Mouse (Mus musculus) liver, postnatal 0 days (tissue): ENCODE data around the gene Plekhg6. TPM values are rescaled to one million over a fixed set of nuclear protein-coding genes. Genes with fewer than 3 reads are reported as not detected.
A peak's percentile ranks its signal among the peaks of the same experiment; 100 is the strongest.

ENCODE experiments used
- ATAC-seq: fragments of 200-750 bp; cut with Nextera tagmentation; 2 replicates; pipeline ENCODE4 v1.8.0; 2017; ENCODE audit warnings: mild to moderate bottlenecking, moderate library complexity
- DNase-seq: peaks from one replicate; pipeline ENCODE4 v3.0.0-alpha.2; 2016
- H3K27ac ChIP-seq: fragments of 300-500 bp; sonication (generic); 2 replicates; pipeline ENCODE4 v1.5.1; 2014; ENCODE audit warnings: antibody characterized with exemption, moderate library complexity, mild to moderate bottlenecking, low read depth
- H3K27me3 ChIP-seq: fragments of 300-500 bp; sonication (generic); 2 replicates; pipeline ENCODE4 v1.6.1; 2014; ENCODE audit warnings: low read length, control low read depth, mixed read lengths; ENCODE audit not compliant: insufficient read depth
- H3K36me3 ChIP-seq: fragments of 300-500 bp; sonication (generic); replicated peaks from 2 replicates; pipeline ENCODE4 v1.6.1; 2014; ENCODE audit warnings: mild to moderate bottlenecking, control low read depth, low read length, moderate library complexity, mixed read lengths; ENCODE audit not compliant: insufficient read depth
- H3K4me1 ChIP-seq: fragments of 300-500 bp; sonication (generic); 2 replicates; pipeline ENCODE4 v1.6.1; 2014; ENCODE audit warnings: antibody characterized with exemption, mild to moderate bottlenecking, control low read depth; ENCODE audit not compliant: insufficient read depth
- H3K4me2 ChIP-seq: fragments of 300-500 bp; sonication (generic); 2 replicates; pipeline ENCODE4 v1.6.1; 2014; ENCODE audit warnings: low read depth, mild to moderate bottlenecking, low read length, moderate library complexity, mixed read lengths
- H3K4me3 ChIP-seq: fragments of 300-500 bp; sonication (generic); 2 replicates; pipeline ENCODE4 v1.5.1; 2014; ENCODE audit warnings: low read depth, low read length
- H3K9ac ChIP-seq: fragments of 300-500 bp; sonication (generic); replicated peaks from 2 replicates; pipeline ENCODE4 v1.6.1; 2014; ENCODE audit warnings: mild to moderate bottlenecking, moderate library complexity
- H3K9me3 ChIP-seq: fragments of 300-500 bp; sonication (generic); 2 replicates; pipeline ENCODE4 v1.6.1; 2016; ENCODE audit warnings: mild to moderate bottlenecking, control low read depth, low read length, mixed read lengths
- CTCF ChIP-seq: sonication (generic); IDR thresholded peaks from 2 replicates; pipeline ENCODE4 v1.5.1; 2016; ENCODE audit warnings: antibody characterized with exemption, low read depth
- EP300 ChIP-seq: IDR thresholded peaks from 2 replicates; pipeline ENCODE4 v1.6.1; 2016; ENCODE audit warnings: antibody characterized with exemption, low read depth, mild to moderate bottlenecking
- WGBS: fragments of 180-500 bp; shearing (Covaris S2); extraction: QIAGEN DNeasy Blood & Tissue Kit; methylation state at CpG from one replicate; pipeline ENCODE4 v1.1.7; 2014; ENCODE audit not compliant: insufficient replicate concordance; 5-methylcytosine and 5-hydroxymethylcytosine counted together
- polyA plus RNA-seq: library from polyadenylated mRNA; unstranded; fragments of >200 nt; fragmentation: Nextera tagmentation; extraction: Ambion mirVana; gene quantifications from 2 replicates; pipeline ENCODE4 v1.2.1, GENCODE M21; 2015

Plekhg6 gene
- polyA plus RNA-seq, 1 experiment from 2014 or later: 1.2 TPM

GRCm38 (mm10) chr6:125328243-125328642, 52.4 kb downstream of the Plekhg6 start:
- Histone ChIP-seq H3K9ac (no peak overlapping the region), H3K9me3 (no peaks in the 10 kb centered on the region), H3K4me3 (no peak overlapping the region), H3K4me1 (peaks cover 6% of the 10 kb centered on the region; the same call in 1 of the 2 replicates), H3K36me3 (no peaks in the 10 kb centered on the region), H3K27me3 (no peaks in the 10 kb centered on the region), H3K27ac (no peak overlapping the region), H3K4me2 (no peak overlapping the region)
- 69% methylated on average over 5 of the region's 5 CpGs for WGBS
- ATAC-seq: no peak
- TF ChIP-seq CTCF: peak; percentile 71
- TF ChIP-seq EP300: no peak
- DNase-seq: peak; percentile 53

DNA sequence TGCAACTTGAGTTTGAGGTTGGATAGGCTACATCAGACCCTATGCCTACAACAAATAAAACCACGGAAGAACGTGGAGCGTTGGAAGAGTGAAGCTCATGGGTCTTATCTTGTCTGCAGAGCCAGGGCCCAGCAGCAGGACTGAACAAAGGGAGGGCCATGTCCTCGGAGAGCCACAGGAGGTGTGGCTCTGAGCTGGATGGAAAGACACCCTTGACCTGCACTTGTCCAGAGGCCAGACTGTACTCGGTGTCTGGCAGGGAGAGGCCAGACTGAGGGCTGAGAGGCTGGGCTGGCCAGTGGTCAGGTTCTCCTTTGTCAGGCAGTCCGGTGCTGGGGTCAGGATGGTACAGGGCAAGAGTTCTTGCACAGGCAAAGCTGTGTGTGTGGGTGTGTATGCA, 55.3 kb downstream of the Plekhg6 start:
- H3K27ac ChIP-seq: no peak overlapping the region
- peaks cover 8% of the 10 kb centered on the region; the same call in 1 of the 2 replicates for H3K4me1 ChIP-seq
- no peaks in the 10 kb centered on the region for H3K9me3 ChIP-seq
- ATAC-seq (0 out of 2 replicates have a peak, but pooled peaks have one; percentile 13), DNase-seq (no peak)
- H3K9ac ChIP-seq: no peak overlapping the region
- no peak overlapping the region for H3K4me3 ChIP-seq
- H3K4me2 ChIP-seq: no peak overlapping the region
- H3K27me3 ChIP-seq: peaks cover 19% of the 10 kb centered on the region
- WGBS: 41% methylated on average over 6 of the region's 6 CpGs
- H3K36me3 ChIP-seq: no peaks in the 10 kb centered on the region
- TF ChIP-seq EP300: no peak
- TF ChIP-seq CTCF: no peak

DNA sequence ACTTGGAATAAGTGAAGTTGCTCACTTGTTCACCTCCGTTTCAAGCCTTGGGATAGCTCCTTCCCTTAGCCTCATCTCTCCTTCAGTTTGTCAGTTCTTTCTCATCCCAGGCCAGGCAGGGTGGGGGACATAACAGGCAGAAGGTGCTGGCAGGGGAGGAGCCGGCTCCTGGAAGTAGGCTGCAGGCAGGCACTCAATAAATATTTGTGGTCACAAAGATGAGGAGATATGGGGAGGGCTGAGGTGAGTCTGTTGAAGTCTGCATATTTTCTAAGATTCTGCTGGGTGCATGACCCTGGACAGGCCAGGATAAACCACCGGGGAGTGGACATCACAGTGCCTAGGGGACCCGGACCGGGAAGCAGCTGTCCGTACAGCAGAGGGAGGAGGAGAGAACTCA, 57.0 kb downstream of the Plekhg6 start:
- Histone ChIP-seq H3K27me3 (peaks cover 19% of the 10 kb centered on the region), H3K4me3 (no peak overlapping the region), H3K9ac (no peak overlapping the region), H3K36me3 (no peaks in the 10 kb centered on the region), H3K27ac (no peak overlapping the region), H3K4me2 (no peak overlapping the region), H3K4me1 (peaks cover 8% of the 10 kb centered on the region; the same call in 1 of the 2 replicates), H3K9me3 (no peaks in the 10 kb centered on the region)
- WGBS: 56% methylated on average over 6 of the region's 6 CpGs
- TF ChIP-seq EP300: no peak
- no peak for TF ChIP-seq CTCF
- no peak for DNase-seq
- ATAC-seq: no peak

DNA sequence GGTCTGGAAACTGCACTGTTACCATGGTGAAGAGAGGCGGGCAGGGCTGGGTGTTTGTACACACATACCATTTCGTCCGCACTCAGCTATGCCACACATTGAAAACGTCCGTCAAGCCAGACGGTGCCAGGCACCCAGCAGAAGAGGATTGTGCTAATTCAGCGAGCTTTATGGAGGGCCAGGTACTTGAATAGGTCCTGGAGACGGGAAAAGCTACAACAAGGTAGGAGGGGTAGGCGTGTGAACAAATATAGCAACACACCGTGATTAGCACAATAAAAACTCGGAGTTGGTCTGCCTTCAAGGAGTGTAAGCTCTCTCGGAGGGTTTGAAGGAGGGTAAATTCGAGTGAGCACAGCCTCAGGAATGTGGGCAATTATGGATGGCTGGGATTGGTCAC, 57.8 kb downstream of the Plekhg6 start:
- ATAC-seq: no peak
- H3K27me3 ChIP-seq: peaks cover 19% of the 10 kb centered on the region
- TF ChIP-seq EP300: no peak
- no peak for TF ChIP-seq CTCF
- H3K4me2 ChIP-seq: no peak overlapping the region
- H3K4me3 ChIP-seq: no peak overlapping the region
- no peaks in the 10 kb centered on the region for H3K36me3 ChIP-seq
- no peak overlapping the region for H3K9ac ChIP-seq
- H3K9me3 ChIP-seq: no peaks in the 10 kb centered on the region
- 62% methylated on average over 13 of the region's 13 CpGs for WGBS
- peaks cover 8% of the 10 kb centered on the region; the same call in 1 of the 2 replicates for H3K4me1 ChIP-seq
- H3K27ac ChIP-seq: no peak overlapping the region
- DNase-seq: no peak

- DNase-seq (no peak), ATAC-seq (no peak)
- no peak overlapping the region; the same call in 1 of the 2 replicates for H3K4me2 ChIP-seq
- no peak overlapping the region for H3K4me3 ChIP-seq
- H3K27me3 ChIP-seq: peaks cover 19% of the 10 kb centered on the region
- no peaks in the 10 kb centered on the region for H3K9me3 ChIP-seq
- H3K27ac ChIP-seq: no peak overlapping the region
- no peaks in the 10 kb centered on the region for H3K36me3 ChIP-seq
- no peak for TF ChIP-seq CTCF
- no peak for TF ChIP-seq EP300
- no peak overlapping the region for H3K9ac ChIP-seq
- WGBS: 20% methylated on average over 26 of the region's 26 CpGs
- H3K4me1 ChIP-seq: peaks cover 8% of the 10 kb centered on the region; the same call in 1 of the 2 replicates
Observed at GRCm38 (mm10) chr6:125321114-125321855, 59.3 kb downstream of the Plekhg6 start.

GRCm38 (mm10) chr6:125320323-125320722, 60.3 kb downstream of the Plekhg6 start, which contains the start of gene Scnn1a:
Gene Scnn1a (plus strand): TSS chr6:125320659.
- H3K27me3 ChIP-seq: peaks cover 19% of the 10 kb centered on the region
- H3K4me2 ChIP-seq: no peak within 1 kb of the TSS; the same call in 1 of the 2 replicates
- no peaks in the 10 kb centered on the region for H3K9me3 ChIP-seq
- TF ChIP-seq EP300: no peak
- no peak for TF ChIP-seq CTCF
- ATAC-seq (no peak), DNase-seq (no peak)
- no peak within 1 kb of the TSS for H3K27ac ChIP-seq
- H3K4me1 ChIP-seq: peaks cover 6% of the 10 kb centered on the region; the same call in 1 of the 2 replicates
- no peak within 1 kb of the TSS for H3K9ac ChIP-seq
- WGBS: 74% methylated on average over 1 of the region's 1 CpGs
- H3K36me3 ChIP-seq: no peaks in the 10 kb centered on the region
- H3K4me3 ChIP-seq: no peak within 1 kb of the TSS
